Mouse (Mus musculus): ENCODE results near the gene Vamp5. TPM values are rescaled to one million over a fixed set of nuclear protein-coding genes. Genes with fewer than 3 reads are reported as not detected.

The Vamp5 gene
- total RNA-seq, 2 experiments from 2014 or later, result 22.9 to 25.5 TPM

GRCm38 (mm10) chr6:72366844-72367443, 13.3 kb downstream of the Vamp5 start, which contains the start of gene Rnf181:
Gene Rnf181 (minus strand): TSS chr6:72366956.
- DNase-seq (ENCODE audit: low spot score in 2 of 2), result no peak

- no peak for DNase-seq (ENCODE audit: low spot score in 2 of 2)
These were observed 14.0 kb downstream of the Vamp5 start for GRCm38 (mm10) chr6:72366304-72366703.

GRCm38 (mm10) chr6:72364985-72365384, 15.3 kb downstream of the Vamp5 start:
- no peak for DNase-seq (ENCODE audit: low spot score in 2 of 2)

- DNase-seq (ENCODE audit: low spot score in 2 of 2), result no peak
These were observed 16.3 kb downstream of the Vamp5 start for GRCm38 (mm10) chr6:72364009-72364408.

GRCm38 (mm10) chr6:72362132-72363028, 17.9 kb downstream of the Vamp5 start:
- peak; percentile 86 for DNase-seq (ENCODE audit: low spot score in 2 of 2)

- no peak for DNase-seq (ENCODE audit: low spot score in 2 of 2)
These were observed 19.1 kb downstream of the Vamp5 start for GRCm38 (mm10) chr6:72361121-72361551.

GRCm38 (mm10) chr6:72360599-72360935, 19.7 kb downstream of the Vamp5 start:
- no peak for DNase-seq (ENCODE audit: low spot score in 2 of 2)

- DNase-seq (ENCODE audit: low spot score in 2 of 2), result no peak
These were observed 20.2 kb downstream of the Vamp5 start for GRCm38 (mm10) chr6:72359891-72360598.

- no peak for DNase-seq (ENCODE audit: low spot score in 2 of 2)
These were observed 20.9 kb downstream of the Vamp5 start for GRCm38 (mm10) chr6:72359343-72359742.

- DNase-seq (ENCODE audit: low spot score in 2 of 2), result no peak
These were observed 22.0 kb downstream of the Vamp5 start for GRCm38 (mm10) chr6:72358086-72358764.

GRCm38 (mm10) chr6:72357164-72358079, 22.8 kb downstream of the Vamp5 start:
- DNase-seq (ENCODE audit: low spot score in 2 of 2), result no peak

GRCm38 (mm10) chr6:72356001-72356532, 24.2 kb downstream of the Vamp5 start:
- DNase-seq (ENCODE audit: low spot score in 2 of 2), result no peak

- peak; percentile 75 to 77 for DNase-seq (ENCODE audit: low spot score in 2 of 2)
These were observed 25.0 kb downstream of the Vamp5 start, which contains the start of gene Tmem150a for GRCm38 (mm10) chr6:72355066-72355911. Gene Tmem150a (plus strand): TSS chr6:72355447.

GRCm38 (mm10) chr6:72354025-72354424, 26.2 kb downstream of the Vamp5 start:
- no peak for DNase-seq (ENCODE audit: low spot score in 2 of 2)

- no peak for DNase-seq (ENCODE audit: low spot score in 2 of 2)
These were observed 27.4 kb downstream of the Vamp5 start for GRCm38 (mm10) chr6:72352636-72353405.

- DNase-seq (ENCODE audit: low spot score in 2 of 2), result no peak
These were observed 30.1 kb downstream of the Vamp5 start for GRCm38 (mm10) chr6:72350214-72350613.

GRCm38 (mm10) chr6:72348411-72348810, 31.9 kb downstream of the Vamp5 start:
- DNase-seq (ENCODE audit: low spot score in 2 of 2), result no peak

Data from adrenal gland, adult 18-20 months (tissue).